9 mouse cellular contexts compared by ENCODE assay signal in genomic region chr1:37077955-37078549, GRCm38 (mm10). TPM values are rescaled to one million over a fixed set of nuclear protein-coding genes. Genes with fewer than 3 reads are reported as not detected.
DNase-seq lines count a peak whose midpoint lies in the region; TF ChIP-seq lines count a peak whose summit lies in the region.
"Had no signal": no experiment of that assay in that cellular context is flagged by ENCODE, and none has a peak within 500 bp of the region (broad histone marks: within the 10 kb centered on the region; RNA-seq: fewer than 3 reads in every experiment).

No protein-coding gene starts in this region.

- DNase-seq in lung, postnatal 10 days, result peak; percentile 34
- no peak for DNase-seq in lung, adult 2 months
- DNase-seq in frontal cortex, postnatal 36 days (ENCODE audit: low spot score in 2 of 2), result peak; percentile 61 to 88
- DNase-seq in kidney, postnatal 25 days, result peak; percentile 37 to 49
- DNase-seq in right cerebral cortex, postnatal 36 days (ENCODE audit: low spot score in 2 of 2), result peak; percentile 71 to 81
- DNase-seq in urinary bladder, postnatal 25 days (ENCODE audit: low spot score), result no peak
- DNase-seq in spleen, adult 12 weeks (ENCODE audit: low spot score), result no peak
- DNase-seq in embryo, embryonic 10 days (ENCODE audit: low spot score), result no peak

- H3K4me1 ChIP-seq in lung, adult 2 months (ENCODE audit: control insufficient read depth, insufficient read depth, low read length), result no peaks in the 10 kb centered on the region
- H3K4me1 ChIP-seq: embryonic facial prominence, embryonic 12.5 days had no signal

- no peak for TF ChIP-seq POLR2A in lung, adult 2 months (IDR thresholded peaks at IDR 0.05; ENCODE audit: borderline replicate concordance, extremely low read depth, low read depth, low read length)

- 57% methylated on average over 14 of the region's 14 CpGs for WGBS in lung, adult 2 months

- no peak for TF ChIP-seq CTCF in lung, adult 2 months (IDR thresholded peaks at IDR 0.05; ENCODE audit: insufficient read depth, low read length)

- H3K4me3 ChIP-seq in lung, adult 2 months (replicated peaks; ENCODE audit: extremely low read depth, low read depth, low read length), result no peak overlapping the region
- H3K4me3 ChIP-seq: embryonic facial prominence, embryonic 12.5 days had no signal

RNA-seq across cellular contexts. Expression of gene Vwa3b, which starts 51.7 kb away (rescaled TPM):
- 1.9 and 2.4 TPM in 2 replicates for polyA plus RNA-seq in lung, adult 2 months (2012; rRNA removed)

Comparison
In these comparisons a context has a peak if more than half of its experiments do, and no peak if none do; other contexts are left out.
1. DNase-seq: peak in lung, postnatal 10 days (single experiment), frontal cortex, postnatal 36 days (2 of 2), kidney, postnatal 25 days (2 of 2) and right cerebral cortex, postnatal 36 days (2 of 2); none in lung, adult 2 months (single experiment), urinary bladder, postnatal 25 days (single experiment), spleen, adult 12 weeks (single experiment) and embryo, embryonic 10 days (single experiment).